13 mouse cellular contexts compared by ENCODE assay signal in the genomic region with DNA sequence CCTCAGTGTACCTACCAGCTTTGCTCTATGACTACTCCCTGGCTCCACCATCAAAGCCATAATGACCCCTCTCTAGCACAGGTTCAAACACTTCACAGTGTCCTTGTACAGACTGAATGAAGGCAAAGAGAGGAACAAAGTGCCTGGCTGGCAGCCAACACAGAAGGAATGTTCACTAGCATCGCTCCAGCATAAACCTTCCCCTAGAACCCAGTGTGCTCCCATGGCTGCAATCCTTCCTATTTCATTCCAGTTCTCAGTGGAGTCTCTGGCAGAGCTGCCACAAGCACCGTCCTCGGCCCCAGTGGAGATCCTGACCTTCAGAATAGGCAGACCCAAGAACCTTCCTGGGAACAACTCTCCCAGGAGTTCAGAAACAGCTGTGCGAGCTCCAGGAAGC. TPM values are rescaled to one million over a fixed set of nuclear protein-coding genes. Genes with fewer than 3 reads are reported as not detected.
DNase-seq lines count a peak whose midpoint lies in the region; ATAC-seq lines count a peak whose summit lies in the region.
"Had no signal": no experiment of that assay in that cellular context is flagged by ENCODE, and none has a peak within 500 bp of the region (broad histone marks: within the 10 kb centered on the region; RNA-seq: fewer than 3 reads in every experiment).

No protein-coding gene starts in this region.

- H3K4me1 ChIP-seq in heart, embryonic 12.5 days (replicated peaks): peaks cover 19% of the 10 kb centered on the region
- peaks cover 14% of the 10 kb centered on the region for H3K4me1 ChIP-seq in heart, embryonic 16.5 days (ENCODE audit: control insufficient read depth, insufficient read depth, low read length)
- H3K4me1 ChIP-seq: hindbrain, embryonic 15.5 days; midbrain, embryonic 15.5 days; neural tube, embryonic 15.5 days had no signal

- H3K27me3 ChIP-seq in heart, embryonic 12.5 days (replicated peaks): peaks cover 89% of the 10 kb centered on the region
- peaks cover 78% of the 10 kb centered on the region for H3K27me3 ChIP-seq in heart, embryonic 16.5 days (ENCODE audit: control insufficient read depth, insufficient read depth, low read length)
- H3K27me3 ChIP-seq: hindbrain, embryonic 15.5 days; midbrain, embryonic 15.5 days; neural tube, embryonic 15.5 days had no signal

- no peak overlapping the region for H3K4me3 ChIP-seq in heart, embryonic 12.5 days
- H3K4me3 ChIP-seq in heart, embryonic 16.5 days (ENCODE audit: low read length): no peak overlapping the region
- H3K4me3 ChIP-seq: gastrocnemius, adult 2 months; hindbrain, embryonic 15.5 days; midbrain, embryonic 15.5 days; neural tube, embryonic 15.5 days had no signal

- H3K4me2 ChIP-seq in heart, embryonic 12.5 days: no peak overlapping the region
- no peak overlapping the region for H3K4me2 ChIP-seq in heart, embryonic 16.5 days (ENCODE audit: low read depth, low read length)
- H3K4me2 ChIP-seq: hindbrain, embryonic 15.5 days; midbrain, embryonic 15.5 days; neural tube, embryonic 15.5 days had no signal

- ATAC-seq in heart, embryonic 12.5 days (ENCODE audit: insufficient number of reproducible peaks, low FRiP score): no peak
- ATAC-seq in heart, embryonic 16.5 days (replicated peaks; ENCODE audit: extremely low read depth, insufficient read depth, low FRiP score): peak; percentile 40; the same call in 1 of the 2 replicates
- ATAC-seq: CD4-positive, CD25-positive, alpha-beta regulatory T cell, adult 4 months; liver, postnatal 0 days; midbrain, embryonic 15.5 days had no signal

- no peaks in the 10 kb centered on the region for H3K36me3 ChIP-seq in heart, embryonic 12.5 days
- H3K36me3 ChIP-seq in heart, embryonic 16.5 days (ENCODE audit: control insufficient read depth, insufficient read depth): no peaks in the 10 kb centered on the region
- H3K36me3 ChIP-seq: hindbrain, embryonic 15.5 days; midbrain, embryonic 15.5 days; neural tube, embryonic 15.5 days had no signal

- H3K27ac ChIP-seq in heart, embryonic 12.5 days (ENCODE audit: poor library complexity, severe bottlenecking): no peak overlapping the region
- no peak overlapping the region for H3K27ac ChIP-seq in heart, embryonic 16.5 days (ENCODE audit: low read length)
- H3K27ac ChIP-seq: gastrocnemius, adult 2 months; hindbrain, embryonic 15.5 days; midbrain, embryonic 15.5 days; neural tube, embryonic 15.5 days had no signal

- intact Hi-C loops in left cerebral cortex, postnatal 14 days (cut with DNase I): no loop called here

- H3K9ac ChIP-seq in heart, embryonic 12.5 days: no peak overlapping the region
- H3K9ac ChIP-seq in heart, embryonic 16.5 days (ENCODE audit: low read length): no peak overlapping the region
- H3K9ac ChIP-seq: hindbrain, embryonic 15.5 days; liver, postnatal 0 days; midbrain, embryonic 15.5 days; neural tube, embryonic 15.5 days had no signal

- H3K9me3 ChIP-seq in heart, embryonic 12.5 days (replicated peaks): no peaks in the 10 kb centered on the region
- no peaks in the 10 kb centered on the region for H3K9me3 ChIP-seq in heart, embryonic 16.5 days (replicated peaks; ENCODE audit: control insufficient read depth, low read length)
- H3K9me3 ChIP-seq: hindbrain, embryonic 15.5 days; midbrain, embryonic 15.5 days; neural tube, embryonic 15.5 days had no signal

- peak; percentile 35 for DNase-seq in heart, adult 8-10 months (ENCODE audit: low spot score)
- DNase-seq in adipocyte (ENCODE audit: low spot score): peak; percentile 93
- DNase-seq in lung, postnatal 14 days: peak; percentile 66
- DNase-seq in left cerebral cortex, postnatal 14 days (ENCODE audit: low spot score in 2 of 2): no peak
- DNase-seq in retina, embryonic 14.5 days (ENCODE audit: low spot score): no peak
- DNase-seq: gastrocnemius, adult 2 months; liver, postnatal 0 days had no signal

- WGBS in heart, embryonic 12.5 days: 34% methylated on average over 4 of the region's 4 CpGs
- 24% methylated on average over 4 of the region's 4 CpGs for WGBS in heart, embryonic 16.5 days

RNA-seq across cellular contexts. Expression of gene Isca2, which starts 27.4 kb away (rescaled TPM):
- 100 to 1,000 TPM in 1 of 4 experiments, 10 to 100 TPM in 3; 89.1 to 116 (median 94.9) TPM for total RNA-seq in heart, adult 8-10 months (2022)
- polyA plus RNA-seq in heart, embryonic 12.5 days (2016; fragmentation: Nextera tagmentation; extraction: Ambion mirVana): 127 and 137 TPM in 2 replicates
- 157 and 160 TPM in 2 replicates for polyA plus RNA-seq in heart, embryonic 16.5 days (2015; fragmentation: Nextera tagmentation; extraction: Ambion mirVana)
- total RNA-seq in left cerebral cortex, postnatal 14 days (2021): 10 to 100 TPM; 55.3 to 61.8 TPM

RNA-seq across cellular contexts. Expression of gene Npc2, which starts 27.5 kb away (rescaled TPM):
- total RNA-seq in heart, adult 8-10 months (2022): 10 to 100 TPM; 26.1 to 29.6 (median 26.9) TPM
- polyA plus RNA-seq in heart, embryonic 12.5 days (2016; fragmentation: Nextera tagmentation; extraction: Ambion mirVana): 55.0 and 56.5 TPM in 2 replicates
- polyA plus RNA-seq in heart, embryonic 16.5 days (2015; fragmentation: Nextera tagmentation; extraction: Ambion mirVana): 52.8 and 59.4 TPM in 2 replicates
- total RNA-seq in left cerebral cortex, postnatal 14 days (2021): 10 to 100 TPM; 28.7 to 30.5 TPM

Comparison
In these comparisons a context has a peak if more than half of its experiments do, and no peak if none do; other contexts are left out.
1. DNase-seq: peak in heart, adult 8-10 months (single experiment), adipocyte (single experiment) and lung, postnatal 14 days (single experiment); none in left cerebral cortex, postnatal 14 days (0 of 2) and retina, embryonic 14.5 days (single experiment).